ENCODE assay signal across 19 mouse cellular contexts in genomic region chr3:138982249-138982648, GRCm38 (mm10).
"Had no signal": no experiment of that assay in that cellular context is flagged by ENCODE, and none has a peak within 500 bp of the region (broad histone marks: within the 10 kb centered on the region; RNA-seq: fewer than 3 reads in every experiment).

No protein-coding gene starts in this region.

- H3K9me3 ChIP-seq: lung, embryonic 15.5 days; megakaryocyte, embryonic 14.5 days; midbrain, embryonic 15.5 days had no signal

- ATAC-seq: lung, postnatal 0 days; midbrain, embryonic 13.5 days; midbrain, embryonic 15.5 days had no signal

- H3K9ac ChIP-seq: liver, embryonic 14.5 days; lung, embryonic 15.5 days; midbrain, embryonic 13.5 days; midbrain, embryonic 15.5 days; neural tube, embryonic 12.5 days had no signal

- H3K27me3 ChIP-seq: lung, embryonic 15.5 days; megakaryocyte, embryonic 14.5 days; midbrain, embryonic 13.5 days; midbrain, embryonic 15.5 days; neural tube, embryonic 12.5 days had no signal

- H3K4me1 ChIP-seq: lung, embryonic 15.5 days; megakaryocyte, embryonic 14.5 days; midbrain, embryonic 13.5 days; midbrain, embryonic 15.5 days; neural tube, embryonic 12.5 days had no signal

- H3K27ac ChIP-seq: liver, embryonic 14.5 days; lung, embryonic 15.5 days; macrophage; midbrain, embryonic 13.5 days; midbrain, embryonic 15.5 days; neural tube, embryonic 12.5 days had no signal

- H3K4me3 ChIP-seq: lung, embryonic 15.5 days; megakaryocyte, embryonic 14.5 days; midbrain, embryonic 13.5 days; midbrain, embryonic 15.5 days; neural tube, embryonic 12.5 days had no signal

- H3K36me3 ChIP-seq: midbrain, embryonic 15.5 days had no signal

- DNase-seq: lung, adult 2 months; lung, postnatal 14 days; lung, postnatal 36 days; retina, postnatal 1 day; right cerebral cortex, adult 18-20 months; right cerebral cortex, postnatal 14 days; right cerebral cortex, postnatal 4 days; spleen, adult 18-20 months; thymus, adult 18-20 months; thymus, postnatal 14 days; thymus, postnatal 36 days had no signal
